Mouse (Mus musculus): ENCODE data around the gene Sptan1. TPM values are rescaled to one million over a fixed set of nuclear protein-coding genes. Genes with fewer than 3 reads are reported as not detected.

Gene Sptan1
- polyA plus RNA-seq, 1 experiment = 785 TPM

- no peak for DNase-seq (ENCODE audit: extremely low spot score in 1 of 2, low spot score in 1 of 2)
Observed at GRCm38 (mm10) chr2:30057223-30057904, 92.0 kb downstream of the Sptan1 start, which contains the start of gene Set. Gene Set (plus strand): TSS chr2:30057378.

GRCm38 (mm10) chr2:30058418-30058817 is 93.1 kb downstream of the Sptan1 start:
- DNase-seq (ENCODE audit: extremely low spot score in 1 of 2, low spot score in 1 of 2) = no peak

GRCm38 (mm10) chr2:30061215-30062166 is 96.1 kb downstream of the Sptan1 start:
- DNase-seq (ENCODE audit: extremely low spot score in 1 of 2, low spot score in 1 of 2) = no peak

- peak in 1 of 2 experiments; percentile 48 for DNase-seq (ENCODE audit: extremely low spot score in 1 of 2, low spot score in 1 of 2)
Observed at GRCm38 (mm10) chr2:30062249-30063093, 97.1 kb downstream of the Sptan1 start.

GRCm38 (mm10) chr2:30063235-30063634 is 97.9 kb downstream of the Sptan1 start:
- no peak for DNase-seq (ENCODE audit: extremely low spot score in 1 of 2, low spot score in 1 of 2)

GRCm38 (mm10) chr2:30063791-30064190 is 98.4 kb downstream of the Sptan1 start:
- no peak for DNase-seq (ENCODE audit: extremely low spot score in 1 of 2, low spot score in 1 of 2)

- DNase-seq (ENCODE audit: extremely low spot score in 1 of 2, low spot score in 1 of 2) = no peak
Observed at GRCm38 (mm10) chr2:30064298-30064697, 98.9 kb downstream of the Sptan1 start.

GRCm38 (mm10) chr2:30066046-30066901 is 100.9 kb downstream of the Sptan1 start:
- peak; percentile 77 to 90 for DNase-seq (ENCODE audit: extremely low spot score in 1 of 2, low spot score in 1 of 2)

GRCm38 (mm10) chr2:30067031-30067888 is 101.9 kb downstream of the Sptan1 start:
- no peak for DNase-seq (ENCODE audit: extremely low spot score in 1 of 2, low spot score in 1 of 2)

- no peak for DNase-seq (ENCODE audit: extremely low spot score in 1 of 2, low spot score in 1 of 2)
Observed at GRCm38 (mm10) chr2:30067962-30068361, 102.6 kb downstream of the Sptan1 start.

GRCm38 (mm10) chr2:30072875-30073274 is 107.5 kb downstream of the Sptan1 start:
- DNase-seq (ENCODE audit: extremely low spot score in 1 of 2, low spot score in 1 of 2) = no peak

- DNase-seq (ENCODE audit: extremely low spot score in 1 of 2, low spot score in 1 of 2) = no peak
Observed at GRCm38 (mm10) chr2:30073285-30073684, 107.9 kb downstream of the Sptan1 start.

GRCm38 (mm10) chr2:30075625-30076024 is 110.3 kb downstream of the Sptan1 start:
- DNase-seq (ENCODE audit: extremely low spot score in 1 of 2, low spot score in 1 of 2) = no peak

- no peak for DNase-seq (ENCODE audit: extremely low spot score in 1 of 2, low spot score in 1 of 2)
Observed at GRCm38 (mm10) chr2:30076439-30076838, 111.1 kb downstream of the Sptan1 start.

- DNase-seq (ENCODE audit: extremely low spot score in 1 of 2, low spot score in 1 of 2) = no peak
Observed at GRCm38 (mm10) chr2:30076959-30077358, 111.6 kb downstream of the Sptan1 start.

GRCm38 (mm10) chr2:30077502-30078348 is 112.4 kb downstream of the Sptan1 start, which contains the start of gene Pkn3:
Gene Pkn3 (plus strand): TSS chr2:30077684.
- peak in 1 of 2 experiments; percentile 81 for DNase-seq (ENCODE audit: extremely low spot score in 1 of 2, low spot score in 1 of 2)

- DNase-seq (ENCODE audit: extremely low spot score in 1 of 2, low spot score in 1 of 2) = no peak
Observed at GRCm38 (mm10) chr2:30078349-30078712, 113.0 kb downstream of the Sptan1 start.

- no peak for DNase-seq (ENCODE audit: extremely low spot score in 1 of 2, low spot score in 1 of 2)
Observed at GRCm38 (mm10) chr2:30078760-30079159, 113.4 kb downstream of the Sptan1 start.

Measured in frontal cortex, adult 2 months (tissue).